Mouse (Mus musculus): ENCODE measurements around the gene Tspan5.

Tspan5 gene

DNA sequence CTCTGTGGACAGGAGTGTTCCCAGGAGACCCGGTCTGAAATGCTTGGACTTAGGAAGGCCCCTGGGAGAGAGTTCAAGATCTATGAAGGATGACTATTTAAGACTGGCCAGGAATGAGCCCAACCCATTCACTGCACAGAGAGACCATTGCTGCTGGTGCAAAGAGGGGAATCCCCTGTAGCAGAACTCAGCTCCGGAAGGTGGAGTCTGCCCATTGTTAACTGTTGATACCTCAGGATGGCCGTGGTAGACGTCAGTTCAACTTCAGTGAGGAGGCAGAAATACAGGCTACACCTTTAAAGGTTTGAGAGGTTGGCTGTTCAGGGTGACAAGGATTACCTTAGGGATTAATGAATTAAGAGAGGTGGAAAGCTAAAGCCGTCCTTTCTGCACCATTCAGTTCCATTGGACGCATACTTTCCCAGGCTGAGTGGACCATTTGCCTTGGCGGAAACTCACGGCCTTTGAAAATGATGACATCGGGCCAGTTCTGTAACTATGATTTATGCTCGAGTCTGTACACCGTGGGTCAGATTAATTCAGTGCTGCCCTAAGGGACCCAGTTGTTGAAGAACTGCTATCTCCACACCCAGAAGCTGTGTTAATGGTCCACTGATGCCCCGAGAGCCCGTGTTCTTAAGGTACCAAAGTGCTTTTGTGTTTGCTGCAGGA, 71.3 kb downstream of the Tspan5 start:
- no peak for DNase-seq (ENCODE audit: low spot score)

- no peak for DNase-seq (ENCODE audit: low spot score)
Measured at GRCm38 (mm10) chr3:138814457-138814856, 72.5 kb downstream of the Tspan5 start.

DNA sequence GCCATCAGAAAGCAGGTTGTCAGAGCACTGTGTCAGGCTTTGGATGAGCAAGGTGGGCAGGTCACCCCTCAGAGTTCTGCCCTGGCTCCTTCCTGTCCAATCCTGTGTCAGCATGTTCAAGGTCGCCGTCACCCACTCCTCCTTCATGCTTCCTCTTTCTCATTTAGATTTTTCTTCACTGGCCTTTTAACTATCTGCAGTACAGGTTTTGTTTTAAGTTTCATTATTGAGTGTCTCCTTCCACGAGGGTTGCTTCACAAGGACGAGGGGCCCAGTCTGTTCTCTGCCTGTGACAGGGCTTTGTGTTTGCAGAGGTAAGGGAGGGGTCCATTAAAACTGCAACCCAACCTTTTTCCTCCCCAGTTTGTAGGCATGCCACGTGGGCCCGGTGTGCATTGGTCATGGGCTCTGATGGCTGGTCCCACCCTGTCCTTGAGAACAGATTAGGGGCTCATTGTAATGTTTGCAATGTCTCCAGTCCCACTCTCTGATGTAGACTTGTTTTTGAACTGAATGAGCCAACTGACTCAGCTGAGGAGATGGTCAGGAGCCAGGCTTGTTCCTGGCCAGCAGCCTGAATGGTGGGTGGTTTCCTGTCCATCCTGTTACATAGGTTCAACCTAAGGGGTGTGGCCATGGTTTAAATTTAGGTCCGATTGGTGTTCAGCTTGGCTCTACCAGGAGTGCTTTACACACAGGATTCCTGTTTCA, 73.3 kb downstream of the Tspan5 start:
- peak; percentile 21 for DNase-seq (ENCODE audit: low spot score)

- peak; percentile 43 for DNase-seq (ENCODE audit: low spot score)
Measured at GRCm38 (mm10) chr3:138816888-138817656, 75.1 kb downstream of the Tspan5 start.

GRCm38 (mm10) chr3:138819862-138820261, 77.9 kb downstream of the Tspan5 start:
- no peak for DNase-seq (ENCODE audit: low spot score)

GRCm38 (mm10) chr3:138820296-138820695, 78.3 kb downstream of the Tspan5 start:
- no peak for DNase-seq (ENCODE audit: low spot score)

DNA sequence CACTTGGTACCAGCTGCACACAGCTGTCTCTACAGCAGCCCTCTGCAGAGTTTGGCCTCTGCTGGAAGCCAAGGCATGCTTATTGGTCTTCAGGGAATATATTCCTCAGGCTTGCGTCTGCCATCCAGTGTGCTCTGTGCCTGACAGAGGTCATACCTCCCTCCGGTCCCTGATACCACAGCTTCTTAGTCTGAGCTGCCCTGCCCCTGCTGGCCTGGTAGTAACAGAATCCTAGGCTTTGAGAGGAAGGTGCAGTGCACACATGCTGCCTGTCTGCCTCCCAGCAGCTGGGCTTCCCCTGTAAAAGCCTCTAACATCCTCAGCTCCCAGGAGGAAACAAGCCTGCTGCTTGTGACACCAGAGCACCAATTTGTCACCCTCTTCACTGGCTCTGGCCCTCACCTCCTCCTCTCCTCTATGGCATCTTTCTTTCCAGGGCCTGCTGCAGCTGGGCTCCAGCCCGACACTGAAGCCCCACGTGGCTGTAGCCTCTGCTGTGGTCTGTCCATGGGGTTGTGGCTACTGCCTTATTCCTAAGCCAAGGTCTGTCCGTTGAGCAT, 80.0 kb downstream of the Tspan5 start:
- no peak for DNase-seq (ENCODE audit: low spot score)

DNA sequence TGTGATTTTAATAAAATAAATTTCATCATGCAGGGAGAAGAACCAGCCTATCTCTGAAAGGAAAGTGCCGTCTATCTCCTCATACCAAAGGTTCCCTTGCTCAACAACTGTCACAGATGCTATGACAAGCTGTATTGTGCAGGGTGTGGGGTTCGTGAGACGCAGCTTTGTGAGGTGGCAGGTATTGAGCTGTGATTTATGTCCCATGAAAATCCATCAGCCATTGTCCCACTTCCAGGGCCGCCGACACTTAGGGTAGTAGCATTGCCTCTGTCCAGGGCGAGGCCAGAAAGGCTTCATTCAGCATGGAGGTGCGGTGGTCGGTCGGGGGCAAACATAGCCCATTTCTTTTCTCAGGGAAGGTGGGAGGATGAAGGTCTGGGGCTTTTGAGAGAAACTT, 81.9 kb downstream of the Tspan5 start:
- no peak for DNase-seq (ENCODE audit: low spot score)

DNA sequence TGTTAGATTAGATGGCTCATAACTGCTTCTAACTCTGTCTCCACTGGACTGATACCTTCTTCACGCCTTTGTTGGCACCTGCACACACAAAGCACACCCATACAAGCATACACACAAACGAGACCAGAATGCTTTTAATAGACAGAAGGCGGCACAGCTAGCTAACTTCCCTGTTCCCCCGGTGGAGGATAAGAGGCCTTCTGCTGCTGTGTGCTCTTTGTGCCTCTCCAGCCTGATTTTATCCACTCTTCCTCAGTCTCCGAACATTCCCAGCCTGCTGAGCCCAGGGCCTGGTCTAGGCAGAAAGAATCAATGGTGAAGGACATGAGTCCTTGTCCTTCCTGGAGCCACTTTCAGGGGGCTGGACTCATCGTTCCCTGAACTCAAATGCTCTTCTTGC, 83.3 kb downstream of the Tspan5 start:
- no peak for DNase-seq (ENCODE audit: low spot score)

GRCm38 (mm10) chr3:138826243-138826800, 84.3 kb downstream of the Tspan5 start:
- DNase-seq (ENCODE audit: low spot score): no peak

GRCm38 (mm10) chr3:138832827-138833517, 91.0 kb downstream of the Tspan5 start:
- no peak for DNase-seq (ENCODE audit: low spot score)

- DNase-seq (ENCODE audit: low spot score): no peak
Measured at GRCm38 (mm10) chr3:138834174-138834573, 92.2 kb downstream of the Tspan5 start.

GRCm38 (mm10) chr3:138836937-138837336, 94.9 kb downstream of the Tspan5 start:
- DNase-seq (ENCODE audit: low spot score): no peak

- DNase-seq (ENCODE audit: low spot score): no peak
Measured at GRCm38 (mm10) chr3:138837651-138838050, 95.7 kb downstream of the Tspan5 start.

- no peak for DNase-seq (ENCODE audit: low spot score)
Measured at GRCm38 (mm10) chr3:138839656-138840055, 97.7 kb downstream of the Tspan5 start.

DNA sequence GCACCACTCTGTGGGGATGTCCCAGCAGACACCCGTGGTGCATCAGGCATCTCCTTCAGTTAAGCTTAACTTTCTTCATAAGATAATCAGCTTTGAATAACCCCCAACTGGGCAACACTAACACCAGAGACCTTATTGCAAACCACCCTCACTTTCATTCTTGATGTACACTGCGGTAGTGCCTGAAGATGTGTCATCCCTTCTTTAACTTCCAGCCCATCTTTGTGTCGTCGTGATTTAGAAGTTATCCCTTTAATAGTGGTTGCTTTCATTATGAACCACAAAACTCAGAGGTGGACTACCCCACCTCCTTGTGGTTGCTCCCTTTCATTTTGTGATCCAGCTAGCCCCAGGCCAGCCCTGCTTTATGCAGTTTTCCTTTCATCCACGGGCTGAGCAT, 99.3 kb downstream of the Tspan5 start:
- DNase-seq (ENCODE audit: low spot score): no peak

DNA sequence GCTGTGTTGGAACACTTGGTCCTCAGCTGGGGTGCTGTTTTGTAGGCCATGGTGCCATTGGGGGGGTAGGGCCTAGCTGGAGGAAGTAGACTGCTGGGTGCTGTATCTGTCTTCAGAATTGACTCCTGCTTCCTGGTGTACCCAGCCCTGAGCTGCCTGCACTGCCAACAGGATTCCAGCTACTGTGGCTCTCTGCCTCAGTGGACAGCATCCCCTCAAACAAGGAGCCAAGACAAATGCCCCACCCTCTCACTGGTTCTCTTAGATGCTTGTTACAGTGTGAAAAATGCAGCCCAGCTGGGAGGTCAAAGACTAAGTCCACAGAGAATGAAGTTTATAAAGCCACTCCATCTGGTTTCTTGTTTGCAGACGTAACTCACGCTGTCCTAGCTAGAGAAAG, 101.2 kb downstream of the Tspan5 start:
- peak; percentile 51 for DNase-seq (ENCODE audit: low spot score)

DNA sequence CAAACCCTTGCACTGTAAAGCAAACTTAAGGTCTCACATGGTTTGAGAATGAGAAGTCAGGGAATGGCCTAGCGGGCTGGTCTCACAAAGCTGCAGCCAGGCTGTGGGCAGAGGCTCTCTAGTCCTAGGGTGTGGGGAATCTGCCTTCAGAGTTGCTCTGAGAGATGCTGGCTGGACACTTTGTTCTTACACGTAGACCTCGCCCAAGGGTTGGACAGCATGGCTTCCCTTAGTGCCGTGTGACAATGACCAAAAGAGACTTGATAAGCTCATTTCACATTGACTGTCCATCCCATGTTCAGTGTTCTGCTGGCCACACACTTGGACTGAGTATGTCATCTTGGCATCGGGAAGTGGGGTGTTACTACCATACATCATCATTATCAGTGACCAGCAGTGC, 101.6 kb downstream of the Tspan5 start:
- no peak for DNase-seq (ENCODE audit: low spot score)

- no peak for DNase-seq (ENCODE audit: low spot score)
Measured at GRCm38 (mm10) chr3:138845820-138846219, 103.8 kb downstream of the Tspan5 start.

DNA sequence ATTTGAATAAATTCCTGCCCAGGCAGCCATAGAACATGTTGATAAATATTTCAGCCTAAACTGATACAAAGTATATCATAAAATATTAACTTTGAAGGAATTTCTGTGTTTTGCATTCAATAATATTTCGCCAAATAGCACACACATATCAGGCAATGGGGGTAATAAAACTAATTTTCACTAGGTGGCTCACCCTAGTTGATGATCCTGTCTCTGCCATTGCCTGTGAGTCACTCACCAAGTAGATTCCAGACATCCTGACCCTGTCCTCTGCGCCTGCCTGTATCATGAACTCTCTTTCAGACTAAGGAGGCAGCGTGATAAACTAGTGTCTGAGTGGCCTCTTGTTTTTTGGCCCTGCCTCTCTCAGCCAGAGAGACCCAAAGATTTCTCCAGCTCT, 105.8 kb downstream of the Tspan5 start:
- DNase-seq (ENCODE audit: low spot score): no peak

DNA sequence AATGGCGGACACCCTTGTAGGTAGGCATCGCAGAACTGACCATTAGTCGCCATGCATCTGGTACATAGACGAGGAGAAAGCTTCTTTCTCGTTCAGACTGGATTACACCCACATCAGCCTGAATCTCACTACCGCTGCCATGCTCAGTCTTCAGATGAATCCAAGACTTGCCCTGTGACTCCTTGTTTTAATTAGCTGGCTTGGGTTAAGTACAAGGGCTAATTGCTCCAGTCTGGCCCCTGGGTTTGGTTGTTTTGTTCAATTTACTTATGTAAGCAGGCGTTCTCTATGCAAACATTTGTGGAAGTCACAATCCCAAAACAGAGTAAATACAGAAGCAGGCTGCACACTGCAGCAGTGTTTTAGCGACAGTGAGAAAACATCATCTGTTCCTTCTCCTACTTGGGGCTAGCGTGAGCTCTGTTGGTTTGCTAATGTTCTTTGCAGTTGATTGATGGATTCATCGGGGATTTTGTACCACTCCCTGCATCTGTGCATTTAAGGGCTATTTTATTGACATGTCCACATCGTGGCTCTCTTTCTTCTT, 107.8 kb downstream of the Tspan5 start:
- DNase-seq (ENCODE audit: low spot score): no peak
